Mouse (Mus musculus) heart, embryonic 13.5 days (tissue): ENCODE results near the gene Pllp. TPM values are rescaled to one million over a fixed set of nuclear protein-coding genes. Genes with fewer than 3 reads are reported as not detected.
A peak's percentile ranks its signal among the peaks of the same experiment; 100 is the strongest.

Experiments
- ATAC-seq: fragments of 200-750 bp; cut with Nextera tagmentation; 2 replicates; pipeline ENCODE4 v1.8.0; 2017; ENCODE audit warnings: moderate TSS enrichment; ENCODE audit not compliant: insufficient number of reproducible peaks, low FRiP score, low TSS enrichment; ENCODE audit errors: extremely low read depth
- H3K27ac ChIP-seq: fragments of 300-500 bp; sonication (generic); replicated peaks from 2 replicates; pipeline ENCODE4 v1.5.1; 2015; ENCODE audit warnings: moderate library complexity, mild to moderate bottlenecking, inconsistent platforms
- H3K27me3 ChIP-seq: fragments of 300-500 bp; sonication (generic); replicated peaks from 2 replicates; pipeline ENCODE4 v1.6.1; 2015; ENCODE audit warnings: mild to moderate bottlenecking, inconsistent platforms
- H3K36me3 ChIP-seq: fragments of 300-500 bp; sonication (generic); 2 replicates; pipeline ENCODE4 v1.6.1; 2015; ENCODE audit warnings: mild to moderate bottlenecking, inconsistent platforms
- H3K4me1 ChIP-seq: fragments of 300-500 bp; sonication (generic); 2 replicates; pipeline ENCODE4 v1.6.1; 2015; ENCODE audit warnings: inconsistent platforms
- H3K4me2 ChIP-seq: fragments of 300-500 bp; sonication (generic); 2 replicates; pipeline ENCODE4 v1.6.1; 2015; ENCODE audit warnings: inconsistent platforms, mild to moderate bottlenecking, moderate library complexity
- H3K4me3 ChIP-seq: fragments of 300-500 bp; sonication (generic); 2 replicates; pipeline ENCODE4 v1.5.1; 2015; ENCODE audit warnings: moderate library complexity, mild to moderate bottlenecking, inconsistent platforms
- H3K9ac ChIP-seq: fragments of 300-500 bp; sonication (generic); 2 replicates; pipeline ENCODE4 v1.6.1; 2015; ENCODE audit warnings: inconsistent platforms, mild to moderate bottlenecking, moderate library complexity
- H3K9me3 ChIP-seq: fragments of 300-500 bp; sonication (generic); 2 replicates; pipeline ENCODE4 v1.6.1; 2016; ENCODE audit warnings: inconsistent platforms
- WGBS: fragments of 180-500 bp; shearing (Covaris S2); methylation state at CpG from one replicate; pipeline ENCODE4 v1.1.7; 2015; ENCODE audit warnings: mixed read lengths; 5-methylcytosine and 5-hydroxymethylcytosine counted together
- polyA plus RNA-seq: library from polyadenylated mRNA; unstranded; fragments of >200 nt; fragmentation: Nextera tagmentation; extraction: Ambion mirVana; gene quantifications from 2 replicates; pipeline ENCODE4 v1.2.1, GENCODE M21; 2015

The Pllp gene
- polyA plus RNA-seq, 1 experiment from 2014 or later, result 0.55 TPM

DNA sequence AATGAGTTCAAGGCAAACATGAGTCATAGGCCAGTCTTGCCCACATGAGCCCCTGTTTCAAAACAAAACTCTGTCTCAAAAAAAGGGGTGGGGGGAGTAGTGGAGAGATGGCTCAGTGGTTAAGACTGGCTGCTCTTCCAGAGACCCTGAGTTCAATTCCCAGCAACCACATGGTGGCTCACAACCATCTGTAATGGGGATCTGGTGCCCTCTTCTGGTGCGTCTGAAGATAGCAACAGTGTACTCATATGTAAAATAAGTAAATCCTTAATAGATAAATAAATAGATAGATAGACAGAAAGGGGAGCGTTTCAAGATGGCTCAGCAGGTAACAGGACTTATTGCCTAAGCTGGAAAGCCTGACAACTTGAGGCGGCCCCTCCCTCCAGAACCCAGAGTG, 15.7 kb downstream of the Pllp start:
- WGBS, result 76% methylated on average over 3 of the region's 3 CpGs
- H3K4me3 ChIP-seq, result no peak overlapping the region
- H3K9ac ChIP-seq, result no peak overlapping the region
- H3K36me3 ChIP-seq, result no peaks in the 10 kb centered on the region; the same call in 1 of the 2 replicates
- H3K9me3 ChIP-seq, result no peaks in the 10 kb centered on the region
- no peak overlapping the region for H3K4me2 ChIP-seq
- H3K27ac ChIP-seq, result no peak overlapping the region
- no peaks in the 10 kb centered on the region for H3K4me1 ChIP-seq
- no peaks in the 10 kb centered on the region for H3K27me3 ChIP-seq
- ATAC-seq, result no peak

DNA sequence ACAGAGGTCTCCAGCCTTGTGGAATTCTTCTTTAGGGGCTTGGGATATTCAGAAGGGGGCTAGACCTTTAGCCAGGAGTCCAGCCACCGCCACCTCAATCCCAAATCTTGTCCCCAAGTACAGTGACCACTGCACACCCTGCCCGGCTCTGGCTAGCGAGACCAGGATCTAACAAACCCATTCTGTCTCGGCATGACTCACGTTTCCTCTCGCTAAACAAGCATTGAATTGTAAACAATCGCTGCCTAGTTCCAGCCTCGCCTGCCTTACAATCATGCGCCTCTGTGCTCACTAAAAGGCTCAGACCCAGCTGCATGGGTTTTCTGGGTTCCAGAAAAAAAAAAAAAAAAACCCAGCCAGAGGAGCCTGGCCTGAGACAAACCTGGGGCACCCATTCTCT, 17.5 kb downstream of the Pllp start:
- no peak overlapping the region for H3K4me3 ChIP-seq
- H3K27me3 ChIP-seq, result no peaks in the 10 kb centered on the region
- ATAC-seq, result no peak
- H3K4me1 ChIP-seq, result no peaks in the 10 kb centered on the region
- H3K36me3 ChIP-seq, result peaks cover 16% of the 10 kb centered on the region
- no peak overlapping the region for H3K9ac ChIP-seq
- no peak overlapping the region for H3K4me2 ChIP-seq
- H3K9me3 ChIP-seq, result no peaks in the 10 kb centered on the region
- peak overlapping the region; percentile 33 for H3K27ac ChIP-seq
- 61% methylated on average over 9 of the region's 9 CpGs for WGBS

DNA sequence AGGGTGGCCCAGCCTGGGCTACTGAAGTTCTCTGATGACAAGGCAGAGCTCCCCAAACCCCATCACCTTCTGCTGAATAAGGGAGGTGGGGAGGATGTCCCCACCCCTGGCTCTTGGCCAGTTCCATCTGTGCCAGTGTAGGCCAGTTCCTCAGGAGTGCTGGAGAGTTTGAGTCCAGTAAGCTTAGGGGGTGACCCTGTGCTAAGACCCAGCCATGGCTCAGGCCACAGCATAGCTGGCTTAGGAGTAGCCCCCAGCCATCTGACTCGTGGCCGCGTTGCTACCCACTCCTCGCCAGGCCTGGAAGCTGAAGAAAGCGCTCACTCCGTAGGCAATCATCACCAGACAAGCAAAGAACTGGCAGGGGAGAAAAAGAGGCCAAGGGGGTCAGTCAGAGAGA, 20.2 kb downstream of the Pllp start:
- ATAC-seq, result no peak
- peaks cover 43% of the 10 kb centered on the region for H3K36me3 ChIP-seq
- H3K4me2 ChIP-seq, result no peak overlapping the region
- WGBS, result 84% methylated on average over 6 of the region's 6 CpGs
- H3K4me1 ChIP-seq, result no peaks in the 10 kb centered on the region
- H3K4me3 ChIP-seq, result no peak overlapping the region
- no peak overlapping the region for H3K9ac ChIP-seq
- no peak overlapping the region for H3K27ac ChIP-seq
- no peaks in the 10 kb centered on the region for H3K27me3 ChIP-seq
- no peaks in the 10 kb centered on the region for H3K9me3 ChIP-seq

DNA sequence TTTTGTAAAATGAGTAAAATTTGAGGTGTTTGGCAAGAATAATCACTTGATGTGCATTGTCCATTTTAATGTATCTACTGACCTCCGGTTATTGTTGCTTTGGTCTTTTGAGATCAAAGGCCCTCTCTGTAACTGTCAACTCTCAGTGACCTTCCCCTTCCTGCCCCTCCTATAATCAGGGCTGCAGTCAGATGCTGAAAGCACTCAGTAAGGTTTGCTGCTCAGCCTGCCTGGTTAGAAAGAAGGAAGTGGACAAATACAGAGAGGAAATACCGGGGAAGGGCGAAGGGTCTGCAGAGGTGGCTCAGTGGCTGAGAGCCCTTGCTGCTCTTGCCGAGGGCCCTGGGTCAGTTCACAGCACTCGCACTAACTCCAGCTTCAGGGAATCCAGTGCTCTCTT, 21.7 kb downstream of the Pllp start:
- Histone ChIP-seq H3K4me2 (no peak overlapping the region), H3K4me3 (no peak overlapping the region), H3K27ac (no peak overlapping the region), H3K9ac (no peak overlapping the region), H3K4me1 (no peaks in the 10 kb centered on the region), H3K27me3 (no peaks in the 10 kb centered on the region), H3K36me3 (peaks cover 56% of the 10 kb centered on the region), H3K9me3 (no peaks in the 10 kb centered on the region)
- 75% methylated on average over 5 of the region's 5 CpGs for WGBS
- ATAC-seq, result no peak

DNA sequence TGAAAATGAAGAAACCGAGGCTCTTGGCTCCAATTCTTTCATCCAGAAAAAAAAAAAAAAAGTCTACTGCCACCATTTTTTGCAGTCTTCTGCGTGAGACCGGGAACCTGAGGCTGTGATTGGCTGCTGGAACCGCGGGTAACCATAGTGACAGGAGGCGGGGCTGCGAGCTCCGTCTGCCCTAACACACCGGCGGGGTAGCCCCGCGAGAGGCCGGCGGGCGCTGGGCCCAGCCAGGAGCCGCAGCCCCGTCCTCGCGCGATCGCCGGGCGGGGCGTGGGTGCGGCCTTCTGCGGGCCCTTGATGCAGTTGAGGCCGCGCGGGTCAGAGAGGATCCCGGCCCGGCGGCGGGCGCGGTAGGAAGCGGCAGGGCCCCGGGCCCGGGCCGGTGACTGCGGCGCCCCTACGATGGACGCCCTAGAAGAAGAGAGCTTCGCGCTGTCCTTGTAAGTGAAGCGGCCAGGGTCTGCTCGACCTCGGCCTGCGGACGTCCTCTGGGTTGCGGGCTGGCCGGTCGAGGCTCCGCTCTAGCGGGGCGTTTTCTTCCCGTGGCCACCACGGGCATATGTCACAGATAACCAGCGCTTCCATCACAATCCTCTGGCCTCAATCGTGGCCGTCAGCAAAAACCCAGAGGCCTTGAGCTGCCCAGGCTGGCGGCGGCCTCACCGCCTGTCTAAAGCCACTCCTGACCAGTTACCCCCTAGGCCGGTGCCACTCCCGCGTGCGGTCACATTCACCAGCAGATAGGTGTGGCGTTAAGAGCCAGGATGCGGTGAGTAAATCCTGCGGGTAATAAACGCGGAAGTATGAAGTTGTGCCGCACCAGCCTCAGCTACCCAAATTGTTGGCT, 29.4 kb downstream of the Pllp start, which contains the start of gene Arl2bp:
Gene Arl2bp (plus strand): TSS at position 145 of the 853 bp plus-strand sequence.
- under 1% methylated on average over 73 of the region's 74 CpGs for whole genome bisulfite sequencing
- H3K4me1 ChIP-seq, result peaks cover 17% of the 10 kb centered on the region

DNA sequence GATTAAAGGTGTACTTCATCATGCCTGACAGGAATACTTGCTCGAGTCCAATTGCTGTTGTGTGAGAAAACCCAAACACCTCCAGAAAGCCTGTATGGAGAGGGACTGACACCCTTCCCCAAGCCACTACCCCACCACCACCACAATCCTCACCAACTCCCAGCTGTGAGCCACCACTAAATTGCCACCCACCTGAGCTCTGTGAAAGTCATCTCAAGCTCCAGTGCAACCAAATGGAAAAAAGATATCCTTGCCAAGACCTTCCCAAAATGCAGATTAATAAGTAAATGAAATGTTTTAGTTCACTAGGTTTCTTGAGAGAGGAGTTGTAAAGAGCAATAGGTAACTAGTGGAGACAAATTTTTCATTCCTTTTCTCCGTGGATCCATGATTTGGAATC, 31.4 kb downstream of the Pllp start:
- H3K9ac ChIP-seq, result no peak overlapping the region
- H3K36me3 ChIP-seq, result peaks cover 39% of the 10 kb centered on the region
- no peak for ATAC-seq
- H3K4me3 ChIP-seq, result no peak overlapping the region
- H3K4me1 ChIP-seq, result peaks cover 17% of the 10 kb centered on the region
- no peaks in the 10 kb centered on the region for H3K9me3 ChIP-seq
- H3K27ac ChIP-seq, result no peak overlapping the region
- H3K27me3 ChIP-seq, result no peaks in the 10 kb centered on the region
- no peak overlapping the region for H3K4me2 ChIP-seq
- 76% methylated on average over 2 of the region's 2 CpGs for WGBS

More for the DNA sequence above, 29.4 kb downstream of the Pllp start, which contains the start of gene Arl2bp:
- H3K36me3 ChIP-seq, result peaks cover 40% of the 10 kb centered on the region
- peak; percentile 95 for ATAC-seq
- H3K27ac ChIP-seq, result peak within 1 kb of the TSS; percentile 80
- no peaks in the 10 kb centered on the region for H3K9me3 ChIP-seq
- H3K4me2 ChIP-seq, result peak within 1 kb of the TSS; percentile 75
- no peaks in the 10 kb centered on the region for H3K27me3 ChIP-seq
- H3K4me3 ChIP-seq, result peak within 1 kb of the TSS; percentile 74
- peak within 1 kb of the TSS; percentile 90 for H3K9ac ChIP-seq

DNA sequence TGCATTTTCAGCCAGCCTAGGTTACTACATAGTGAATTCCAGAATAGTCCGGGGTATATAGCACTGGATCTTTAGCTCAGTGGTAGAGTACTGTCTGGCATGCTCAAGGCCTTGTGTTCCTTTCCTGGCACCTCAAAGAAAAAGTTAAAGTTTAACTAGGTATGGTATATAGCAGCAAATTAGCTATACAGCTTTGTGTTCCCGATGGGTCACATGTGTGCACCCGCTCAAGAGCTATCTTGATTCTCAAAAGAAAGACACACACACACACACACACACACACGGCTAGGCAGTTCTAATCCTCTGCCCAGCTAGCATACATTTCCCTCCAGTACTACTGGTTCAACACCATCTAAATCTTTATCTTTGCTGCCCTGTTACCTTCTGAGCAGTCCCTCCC, 35.7 kb downstream of the Pllp start:
- H3K36me3 ChIP-seq, result peaks cover 55% of the 10 kb centered on the region
- no peak overlapping the region for H3K4me3 ChIP-seq
- 88% methylated on average over 4 of the region's 4 CpGs for WGBS

DNA sequence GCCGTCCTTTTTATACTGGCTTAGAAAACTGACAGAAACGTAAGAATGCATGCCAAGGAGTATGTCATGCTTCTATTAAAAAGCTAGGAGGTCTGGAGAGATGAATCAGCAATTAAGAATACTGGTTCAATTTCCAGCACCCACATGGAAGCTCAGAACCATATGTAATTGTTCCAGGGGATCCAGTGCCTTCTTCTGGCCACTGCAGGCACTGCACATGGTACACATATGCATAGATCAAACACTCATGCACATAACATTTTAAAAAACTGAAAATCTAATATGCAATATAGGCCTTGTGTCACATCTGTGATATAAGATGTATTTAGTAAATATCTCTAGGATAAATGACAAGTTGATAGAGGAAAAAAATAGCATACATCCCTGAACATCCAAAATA, 38.0 kb downstream of the Pllp start:
- H3K36me3 ChIP-seq, result peaks cover 77% of the 10 kb centered on the region
- H3K9ac ChIP-seq, result no peak overlapping the region
- no peak overlapping the region for H3K27ac ChIP-seq
- no peaks in the 10 kb centered on the region for H3K9me3 ChIP-seq
- H3K27me3 ChIP-seq, result no peaks in the 10 kb centered on the region
- ATAC-seq, result no peak
- WGBS, result 92% methylated on average over 2 of the region's 2 CpGs
- no peaks in the 10 kb centered on the region for H3K4me1 ChIP-seq
- no peak overlapping the region for H3K4me2 ChIP-seq
- no peak overlapping the region for H3K4me3 ChIP-seq

More for the DNA sequence above, 35.7 kb downstream of the Pllp start:
- Histone ChIP-seq H3K9me3 (no peaks in the 10 kb centered on the region), H3K27me3 (no peaks in the 10 kb centered on the region), H3K27ac (no peak overlapping the region), H3K4me1 (no peaks in the 10 kb centered on the region), H3K9ac (no peak overlapping the region), H3K4me2 (no peak overlapping the region)
- no peak for ATAC-seq

DNA sequence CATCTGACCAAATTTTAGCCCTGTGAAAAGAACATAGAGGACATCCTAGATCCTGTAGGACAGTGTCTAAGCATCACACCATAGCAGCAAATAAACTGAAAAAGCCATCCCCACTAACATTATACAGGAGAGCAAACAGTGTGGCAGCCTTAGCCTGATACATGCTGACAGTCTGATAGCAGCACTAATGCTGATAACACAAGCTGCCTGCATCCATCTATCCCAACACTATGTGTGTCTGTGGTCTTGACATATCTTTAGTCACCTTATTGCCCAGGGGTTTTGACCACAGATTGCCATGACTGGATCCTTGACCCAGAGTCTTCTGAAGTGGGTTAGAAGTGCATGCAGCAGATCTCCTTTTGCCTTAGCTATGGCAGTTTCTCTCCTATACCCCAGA, 41.1 kb downstream of the Pllp start:
- no peak for ATAC-seq
- no peaks in the 10 kb centered on the region for H3K4me1 ChIP-seq
- H3K27ac ChIP-seq, result no peak overlapping the region
- no peak overlapping the region for H3K4me3 ChIP-seq
- H3K4me2 ChIP-seq, result no peak overlapping the region
- H3K27me3 ChIP-seq, result no peaks in the 10 kb centered on the region
- no peaks in the 10 kb centered on the region for H3K9me3 ChIP-seq
- H3K9ac ChIP-seq, result no peak overlapping the region
- H3K36me3 ChIP-seq, result peaks cover 88% of the 10 kb centered on the region

DNA sequence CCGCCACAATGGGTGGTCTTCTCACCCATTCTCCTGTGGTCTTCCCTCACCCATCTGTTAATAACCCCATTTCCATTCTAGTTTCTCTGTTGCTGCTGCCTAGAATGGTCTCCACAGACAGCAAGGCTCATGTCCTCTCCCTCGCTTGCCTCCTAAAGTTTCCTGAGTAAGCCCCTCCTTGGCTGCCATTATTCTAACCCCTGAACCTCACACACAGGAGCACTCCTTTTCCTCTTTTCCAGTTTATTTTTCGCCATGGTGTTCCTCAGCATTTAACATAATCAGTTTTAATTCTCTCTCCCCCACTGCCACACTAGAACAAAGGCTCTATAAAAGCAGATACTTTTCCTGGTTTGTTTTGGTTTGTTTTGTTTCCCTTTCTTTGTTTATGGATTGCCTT, 43.1 kb downstream of the Pllp start:
- no peak overlapping the region for H3K27ac ChIP-seq
- H3K4me3 ChIP-seq, result no peak overlapping the region
- H3K27me3 ChIP-seq, result no peaks in the 10 kb centered on the region
- no peaks in the 10 kb centered on the region for H3K9me3 ChIP-seq
- WGBS, result 90% methylated on average over 3 of the region's 3 CpGs
- H3K9ac ChIP-seq, result no peak overlapping the region
- H3K4me2 ChIP-seq, result no peak overlapping the region
- H3K4me1 ChIP-seq, result no peaks in the 10 kb centered on the region
- ATAC-seq, result no peak
- H3K36me3 ChIP-seq, result peaks cover 93% of the 10 kb centered on the region

DNA sequence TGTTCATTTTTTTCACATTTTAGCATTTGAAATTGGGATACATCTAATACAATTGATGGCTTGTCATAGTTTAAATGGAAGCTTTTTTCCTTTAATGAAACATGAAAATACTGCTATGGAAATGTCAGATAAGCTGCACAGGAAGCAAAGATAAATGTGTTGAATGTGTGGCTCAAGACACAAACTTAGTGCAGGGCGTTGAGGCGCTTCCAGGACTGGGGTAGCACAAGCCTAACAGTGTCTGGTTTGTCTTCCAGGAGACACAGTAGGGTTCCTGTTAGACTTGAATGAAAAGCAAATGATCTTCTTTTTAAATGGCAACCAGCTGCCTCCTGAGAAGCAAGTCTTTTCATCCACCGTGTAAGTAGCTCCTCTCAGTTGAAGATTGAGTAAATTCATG, 46.6 kb downstream of the Pllp start:
- Histone ChIP-seq H3K36me3 (peaks cover 90% of the 10 kb centered on the region), H3K4me2 (no peak overlapping the region), H3K4me1 (no peaks in the 10 kb centered on the region), H3K9ac (no peak overlapping the region), H3K27me3 (no peaks in the 10 kb centered on the region), H3K9me3 (no peaks in the 10 kb centered on the region), H3K4me3 (no peak overlapping the region), H3K27ac (no peak overlapping the region)
- no peak for ATAC-seq
- 69% methylated on average over 3 of the region's 3 CpGs for WGBS

DNA sequence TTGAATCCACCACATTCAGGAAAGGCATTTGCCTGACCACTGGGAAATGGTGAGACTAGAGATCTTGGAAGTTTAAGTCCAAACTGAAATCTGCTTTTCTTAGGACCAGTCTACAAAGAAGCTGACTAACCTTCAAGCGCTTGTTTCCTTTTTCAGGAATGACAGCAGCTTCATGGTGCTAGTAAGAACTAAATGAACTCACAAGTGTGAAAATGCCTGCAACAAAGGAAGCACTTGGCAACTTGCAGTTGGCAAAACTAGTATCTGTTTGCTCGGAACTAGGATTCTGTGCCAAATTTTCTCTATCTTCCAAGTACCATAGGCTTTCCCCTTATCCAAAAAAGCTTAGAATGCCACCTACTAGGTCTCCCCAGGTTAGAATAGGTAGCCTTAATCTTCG, 49.9 kb downstream of the Pllp start:
- Histone ChIP-seq H3K4me3 (no peak overlapping the region), H3K4me2 (no peak overlapping the region), H3K27ac (no peak overlapping the region), H3K27me3 (no peaks in the 10 kb centered on the region), H3K4me1 (no peaks in the 10 kb centered on the region), H3K36me3 (peaks cover 89% of the 10 kb centered on the region), H3K9ac (no peak overlapping the region), H3K9me3 (no peaks in the 10 kb centered on the region)
- WGBS, result 85% methylated on average over 3 of the region's 3 CpGs
- ATAC-seq, result no peak
